Mouse (Mus musculus): ENCODE results near the gene Tmem223. TPM values are rescaled to one million over a fixed set of nuclear protein-coding genes. Genes with fewer than 3 reads are reported as not detected.

The Tmem223 gene
- polyA plus RNA-seq, 1 experiment from 2014 or later: 205 TPM

DNA sequence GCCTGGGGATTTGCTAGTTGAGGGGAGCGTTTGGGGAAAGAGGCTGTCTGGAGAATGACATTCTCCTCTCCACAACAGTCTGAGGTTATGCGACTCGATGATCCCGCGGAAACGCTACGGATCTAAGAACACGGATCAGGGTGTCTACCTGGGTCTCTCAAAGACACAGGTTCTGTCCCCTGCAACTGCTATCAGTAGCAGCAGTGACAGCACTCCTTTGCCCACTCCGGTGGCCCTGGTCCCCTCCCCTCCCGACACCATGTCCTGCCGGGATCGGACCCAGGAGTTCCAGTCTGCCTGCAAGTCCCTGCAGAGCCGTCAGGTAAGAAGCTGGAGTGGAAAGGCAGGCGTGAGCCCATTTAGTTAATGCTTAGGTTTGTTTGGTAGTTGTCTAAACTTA lies 28.6 kb upstream of the Tmem223 start:
- DNase-seq (ENCODE audit: low spot score): no peak

GRCm38 (mm10) chr19:8745382-8745781 lies 25.4 kb upstream of the Tmem223 start:
- DNase-seq (ENCODE audit: low spot score): no peak

DNA sequence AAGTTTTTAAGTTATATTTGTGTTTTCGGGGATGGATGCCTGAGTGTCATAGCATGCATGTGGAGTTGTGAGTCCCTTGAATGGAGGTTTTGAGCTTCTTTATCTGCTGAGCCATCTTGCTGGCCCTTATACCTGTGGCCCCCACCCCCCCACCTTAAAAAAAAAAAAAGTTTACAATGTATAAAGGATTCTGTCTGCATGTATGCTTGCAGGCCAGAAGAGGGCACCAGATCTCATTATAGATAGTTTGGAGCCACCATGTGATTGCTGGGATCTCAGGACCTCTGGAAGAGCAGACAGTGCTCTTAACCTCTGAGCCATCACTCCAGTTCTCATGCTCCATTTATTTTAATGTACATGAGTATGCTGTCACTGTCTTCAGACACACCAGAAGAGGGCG lies 23.4 kb upstream of the Tmem223 start:
- DNase-seq (ENCODE audit: low spot score): no peak

DNA sequence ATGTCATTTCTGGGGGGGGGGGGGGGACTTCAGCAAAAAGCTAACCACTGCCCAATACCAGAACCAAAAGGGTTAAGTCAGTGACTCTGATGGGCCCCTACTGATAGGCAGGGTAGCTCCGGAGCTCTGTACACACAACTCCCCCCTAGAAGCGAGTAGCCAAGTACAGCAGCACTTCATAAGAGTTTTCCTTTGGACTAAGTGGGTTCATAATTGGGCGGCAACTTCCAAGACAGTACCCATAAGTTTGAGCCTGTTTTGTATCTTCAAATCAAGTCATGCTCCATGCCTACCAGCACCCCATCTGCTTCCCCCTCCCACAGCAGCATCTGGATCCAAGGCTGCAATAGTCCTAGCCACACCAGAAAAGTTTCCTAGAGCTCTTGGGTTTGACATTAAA lies 15.1 kb upstream of the Tmem223 start:
- DNase-seq (ENCODE audit: low spot score): no peak

- peak; percentile 95 for DNase-seq (ENCODE audit: low spot score)
Measured at GRCm38 (mm10) chr19:8756635-8757387, 14.0 kb upstream of the Tmem223 start, which contains the start of gene Nxf1. Gene Nxf1, plus strand, starts transcription at chr19:8757073.

DNA sequence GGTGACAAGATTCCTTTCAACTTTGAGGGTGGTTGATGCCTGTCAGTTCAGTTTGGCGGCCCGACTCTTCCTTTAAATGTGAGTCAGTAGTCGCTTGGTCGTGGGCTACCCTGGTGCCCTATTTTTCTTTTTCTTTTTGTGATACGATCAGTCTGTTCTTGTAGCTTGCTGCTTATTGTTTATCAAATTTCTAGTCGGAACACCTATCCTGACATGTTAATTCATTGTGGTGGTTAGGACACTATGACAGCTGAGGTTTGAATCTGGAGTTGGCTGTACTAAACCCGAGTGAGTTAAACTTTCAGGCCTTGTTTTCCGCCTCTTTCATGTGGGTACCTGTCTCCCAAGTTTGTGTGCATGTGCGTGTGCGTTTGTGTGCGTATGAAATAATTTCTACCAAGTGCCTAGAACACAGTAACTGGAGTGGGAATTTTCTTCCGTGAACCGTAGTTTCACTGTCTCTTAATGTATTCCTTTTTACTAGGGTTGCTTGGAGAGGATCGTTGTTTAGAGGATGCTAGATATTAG lies 13.3 kb upstream of the Tmem223 start:
- peak; percentile 65 for DNase-seq (ENCODE audit: low spot score)

- no peak for DNase-seq (ENCODE audit: low spot score)
Measured at GRCm38 (mm10) chr19:8758899-8759298, 11.9 kb upstream of the Tmem223 start.

DNA sequence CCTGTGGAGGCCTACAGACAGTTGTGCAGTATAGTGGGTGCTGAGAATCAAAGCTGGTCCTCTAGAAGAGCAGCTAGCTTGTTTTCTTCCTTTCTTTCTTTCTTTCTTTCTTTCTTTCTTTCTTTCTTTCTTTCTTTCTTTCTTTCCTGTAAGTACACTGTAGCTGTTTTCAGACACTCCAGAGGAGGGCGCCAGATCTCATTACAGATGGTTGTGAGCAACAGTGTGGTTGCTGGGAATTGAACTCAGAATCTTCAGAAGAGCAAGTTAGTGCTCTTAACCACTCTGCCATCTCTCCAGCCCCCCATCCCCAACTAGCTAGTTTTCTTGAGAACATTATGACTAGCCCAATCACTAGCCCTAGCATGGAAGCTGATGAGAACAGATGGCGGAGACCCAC lies 10.0 kb upstream of the Tmem223 start:
- no peak for DNase-seq (ENCODE audit: low spot score)

DNA sequence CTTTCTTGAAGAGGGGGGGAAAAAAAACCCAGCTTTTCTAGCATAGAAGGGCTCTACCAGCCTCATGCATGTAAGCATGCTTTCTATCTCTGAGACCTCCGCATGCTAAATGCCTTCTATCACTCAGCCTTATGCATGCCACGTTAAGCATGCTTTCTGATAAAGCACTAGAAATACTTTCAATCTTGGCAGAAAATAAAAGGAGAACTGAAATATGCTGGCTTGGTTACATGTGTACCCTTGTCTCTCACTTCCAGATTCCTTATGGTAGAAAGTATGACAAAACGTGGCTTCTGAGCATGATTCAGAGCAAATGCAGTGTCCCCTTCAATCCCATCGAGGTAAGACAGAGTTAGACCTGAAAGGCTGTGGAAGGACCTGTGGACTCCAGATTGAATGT lies 7.5 kb upstream of the Tmem223 start:
- DNase-seq (ENCODE audit: low spot score): no peak

- DNase-seq (ENCODE audit: low spot score): no peak
Measured at GRCm38 (mm10) chr19:8765562-8765961, 5.2 kb upstream of the Tmem223 start.

DNA sequence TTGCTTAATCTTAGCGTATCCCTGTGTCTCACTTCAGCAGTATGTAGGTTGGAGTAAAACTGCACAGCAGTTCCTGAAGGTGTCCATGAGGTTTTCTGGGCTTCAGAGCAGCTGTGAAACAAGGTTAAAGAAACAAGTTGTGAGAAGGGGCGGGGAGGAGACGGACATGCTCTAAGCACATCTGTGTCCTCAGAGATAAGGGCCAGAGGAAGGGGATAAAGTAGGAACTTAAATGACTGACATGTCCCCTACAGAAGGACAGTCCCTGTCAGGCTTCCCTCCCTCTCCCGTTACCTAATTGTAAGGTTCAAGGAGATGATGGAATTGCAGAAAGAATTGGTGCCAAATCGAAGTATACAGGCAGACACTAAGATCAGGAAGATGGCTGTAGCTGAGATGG lies 2.2 kb downstream of the Tmem223 start:
- DNase-seq (ENCODE audit: low spot score): no peak

GRCm38 (mm10) chr19:8773409-8773808 lies 2.6 kb downstream of the Tmem223 start:
- no peak for DNase-seq (ENCODE audit: low spot score)

- peak; percentile 96 for DNase-seq (ENCODE audit: low spot score)
Measured at GRCm38 (mm10) chr19:8774086-8774835, 3.5 kb downstream of the Tmem223 start, which contains the start of gene Tmem179b. Gene Tmem179b, minus strand, starts transcription at chr19:8774467.

GRCm38 (mm10) chr19:8774951-8775421 lies 4.2 kb downstream of the Tmem223 start:
- DNase-seq (ENCODE audit: low spot score): no peak

- peak; percentile 96 for DNase-seq (ENCODE audit: low spot score)
Measured at GRCm38 (mm10) chr19:8786008-8786781, 15.4 kb downstream of the Tmem223 start, which contains the start of gene Taf6l. Gene Taf6l, minus strand, starts transcription at chr19:8786417.

DNA sequence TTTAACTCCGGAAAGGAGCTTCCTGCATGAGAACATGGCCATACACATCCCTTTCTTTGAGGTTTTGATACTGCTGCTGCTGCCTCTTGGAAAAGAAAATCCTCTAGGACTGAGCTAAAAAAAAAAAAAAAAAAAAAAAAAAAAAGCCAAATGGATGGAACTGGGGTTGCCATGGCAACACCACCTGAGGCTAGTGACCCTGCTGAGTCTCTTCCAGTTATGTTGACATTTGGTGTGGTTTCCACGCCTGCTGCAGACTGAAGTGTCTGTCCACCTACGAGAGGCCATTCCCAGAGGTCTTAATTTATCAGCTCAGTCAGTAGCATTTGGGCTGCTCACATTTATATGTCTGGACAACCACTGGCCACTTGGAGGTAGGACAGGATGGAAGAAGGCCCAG lies 17.7 kb downstream of the Tmem223 start:
- no peak for DNase-seq (ENCODE audit: low spot score)

GRCm38 (mm10) chr19:8789171-8789570 lies 18.4 kb downstream of the Tmem223 start:
- no peak for DNase-seq (ENCODE audit: low spot score)

DNA sequence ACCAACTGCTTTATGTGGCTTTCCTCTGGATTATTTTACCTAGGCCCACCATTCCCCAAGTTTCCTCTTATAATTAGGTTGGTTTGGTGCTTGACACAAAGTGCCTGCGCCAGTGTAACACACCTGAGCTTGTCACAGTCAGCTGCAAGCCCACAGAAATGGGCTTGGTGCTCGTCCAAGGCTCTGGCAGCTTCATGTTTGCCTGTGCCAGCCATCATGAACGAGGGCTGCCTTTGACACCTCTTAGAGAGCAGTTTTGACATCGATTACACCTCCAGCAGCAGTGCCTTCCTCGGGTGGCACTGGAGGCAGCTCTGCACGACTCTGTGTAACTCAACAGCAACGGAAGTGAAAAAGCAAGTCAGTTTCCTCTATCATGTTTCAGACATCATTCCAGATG lies 19.4 kb downstream of the Tmem223 start:
- DNase-seq (ENCODE audit: low spot score): no peak

GRCm38 (mm10) chr19:8798264-8798946 lies 27.6 kb downstream of the Tmem223 start, which contains the start of gene Polr2g:
Gene Polr2g, minus strand, starts transcription at chr19:8798577.
- peak; percentile 93 for DNase-seq (ENCODE audit: low spot score)

GRCm38 (mm10) chr19:8798947-8799315 lies 28.1 kb downstream of the Tmem223 start:
- no peak for DNase-seq (ENCODE audit: low spot score)
